Mouse (Mus musculus) stomach, postnatal 0 days (tissue): ENCODE results near the gene Olfr1351.

Source experiments
- CTCF ChIP-seq: IDR thresholded peaks from 2 replicates; pipeline ENCODE4 v1.5.1; 2016; ENCODE audit warnings: antibody characterized with exemption, low read depth, mild to moderate bottlenecking, moderate library complexity
- EP300 ChIP-seq: optimal IDR thresholded peaks from 2 replicates; pipeline ENCODE3; 2016; ENCODE audit warnings: antibody characterized with exemption

- TF ChIP-seq CTCF (no peak), EP300 (no peak)
These were observed 31.5 kb upstream of the Olfr1351 start, which contains the start of gene Olfr1352 for GRCm38 (mm10) chr10:78980750-78981149.
